In genomic region chrX:147538377-147538776, GRCm38 (mm10) we compare ENCODE assay signal across 21 mouse cellular contexts. TPM values are rescaled to one million over a fixed set of nuclear protein-coding genes. Genes with fewer than 3 reads are reported as not detected.
DNase-seq lines count a peak whose midpoint lies in the region; ATAC-seq and TF ChIP-seq lines count a peak whose summit lies in the region.
"Had no signal": no experiment of that assay in that cellular context is flagged by ENCODE, and none has a peak within 500 bp of the region (broad histone marks: within the 10 kb centered on the region; RNA-seq: fewer than 3 reads in every experiment).

No protein-coding gene starts in this region.

- H3K27me3 ChIP-seq in C2C12 (ENCODE audit: control insufficient read depth, insufficient read depth, insufficient read length) (no peaks in the 10 kb centered on the region), myocyte (ENCODE audit: control insufficient read depth, insufficient read depth, insufficient read length) (no peaks in the 10 kb centered on the region)
- H3K27me3 ChIP-seq: CH12.LX had no signal

- no peak overlapping the region for H3ac ChIP-seq in C2C12 (ENCODE audit: control insufficient read depth, insufficient read length, low read depth)
- no peak overlapping the region for H3ac ChIP-seq in myocyte (ENCODE audit: control insufficient read depth, insufficient read length)

- H3K4me3 ChIP-seq in C2C12 (ENCODE audit: insufficient read depth, poor library complexity, severe bottlenecking) = no peak overlapping the region
- H3K4me3 ChIP-seq in myocyte = no peak overlapping the region

- H3K36me3 ChIP-seq in C2C12 (ENCODE audit: control insufficient read depth, insufficient read depth) (no peaks in the 10 kb centered on the region), myocyte (ENCODE audit: control insufficient read depth, insufficient read depth) (no peaks in the 10 kb centered on the region)
- H3K36me3 ChIP-seq: G1E had no signal

- H3K79me2 ChIP-seq in C2C12 (ENCODE audit: control insufficient read depth, insufficient read depth) = no peaks in the 10 kb centered on the region
- H3K79me2 ChIP-seq in myocyte (ENCODE audit: control insufficient read depth, insufficient read depth) = peaks cover 9% of the 10 kb centered on the region

- H3K79me3 ChIP-seq in C2C12 (ENCODE audit: low read depth) = no peaks in the 10 kb centered on the region

- ATAC-seq in frontal cortex, adult (ENCODE audit: low TSS enrichment) = no peak
- ATAC-seq: activated CD4-positive, CD25-positive, alpha-beta regulatory T cell, adult 4 months; CD4-positive, CD25-positive, alpha-beta regulatory T cell, adult 4 months; Patski had no signal

- DNase-seq in adipocyte (ENCODE audit: low spot score) = no peak
- DNase-seq: adrenal gland, adult 2 months; adrenal gland, adult 8-10 months; adrenal gland, postnatal 10 days; adrenal gland, postnatal 14 days; adrenal gland, postnatal 25 days; adrenal gland, postnatal 36 days; B cell, adult 2 months; cerebellum, adult 11 months; cerebellum, adult 11-12 months; cerebellum, adult 18-20 months; cerebellum, adult 2 months; cerebellum, adult 8-10 months had no signal

- no peak for TF ChIP-seq CTCF in C2C12 (IDR thresholded peaks at IDR 0.05; ENCODE audit: control insufficient read depth, insufficient read depth, insufficient read length)

- TF ChIP-seq POLR2A in myocyte (IDR thresholded peaks at IDR 0.05; ENCODE audit: insufficient read length, low read depth) = no peak

- H3K4me2 ChIP-seq in myocyte (ENCODE audit: low read depth) = no peak overlapping the region

TF ChIP-seq in C2C12, 6 proteins besides CTCF, POLR2A, EP300 and RAD21:
- TF ChIP-seq MYOD1 (IDR thresholded peaks at IDR 0.05; ENCODE audit: control insufficient read depth, insufficient read length, low read depth) = no peak
- peak; percentile 79 for TF ChIP-seq CEBPB (IDR thresholded peaks at IDR 0.05; ENCODE audit: low read depth)
- no peak for TF ChIP-seq FOSL1 (IDR thresholded peaks at IDR 0.05; ENCODE audit: insufficient read depth, low read length, poor library complexity, severe bottlenecking)

TF ChIP-seq in myocyte, 11 proteins besides CTCF, POLR2A, EP300 and RAD21:
- TF ChIP-seq CEBPB (IDR thresholded peaks at IDR 0.05; ENCODE audit: insufficient read depth, poor library complexity, severe bottlenecking) (peak; percentile 79), POLR2AphosphoS2 (IDR thresholded peaks at IDR 0.05; ENCODE audit: insufficient read length, low read depth) (no peak), TCF12 (IDR thresholded peaks at IDR 0.05; ENCODE audit: insufficient read depth, poor library complexity, severe bottlenecking) (no peak)

RNA-seq across cellular contexts. Expression of gene Lrch2, which starts 15.5 kb away (rescaled TPM):
- 4.2 TPM for polyA plus RNA-seq in C2C12 (2012; fragmentation: generic; extraction: Trizol)
- polyA plus RNA-seq in myocyte (2012; fragmentation: generic; extraction: Trizol) = 2.0 TPM
- polyA plus RNA-seq: activated CD4-positive, CD25-positive, alpha-beta regulatory T cell, adult 4 months; CD4-positive, CD25-positive, alpha-beta regulatory T cell, adult 4 months; G1E had no signal
